Mouse (Mus musculus): ENCODE data around the gene Dennd5a.

- TF ChIP-seq CTCF (IDR thresholded peaks at IDR 0.05) (no peak), POLR2A (IDR thresholded peaks at IDR 0.05; ENCODE audit: insufficient read depth, low read depth, low read length) (no peak), EP300 (IDR thresholded peaks at IDR 0.05; ENCODE audit: insufficient read depth, low read depth, low read length) (no peak)
Observed at GRCm38 (mm10) chr7:110002968-110003367, 42.7 kb upstream of the Dennd5a start.
